In the genomic region with DNA sequence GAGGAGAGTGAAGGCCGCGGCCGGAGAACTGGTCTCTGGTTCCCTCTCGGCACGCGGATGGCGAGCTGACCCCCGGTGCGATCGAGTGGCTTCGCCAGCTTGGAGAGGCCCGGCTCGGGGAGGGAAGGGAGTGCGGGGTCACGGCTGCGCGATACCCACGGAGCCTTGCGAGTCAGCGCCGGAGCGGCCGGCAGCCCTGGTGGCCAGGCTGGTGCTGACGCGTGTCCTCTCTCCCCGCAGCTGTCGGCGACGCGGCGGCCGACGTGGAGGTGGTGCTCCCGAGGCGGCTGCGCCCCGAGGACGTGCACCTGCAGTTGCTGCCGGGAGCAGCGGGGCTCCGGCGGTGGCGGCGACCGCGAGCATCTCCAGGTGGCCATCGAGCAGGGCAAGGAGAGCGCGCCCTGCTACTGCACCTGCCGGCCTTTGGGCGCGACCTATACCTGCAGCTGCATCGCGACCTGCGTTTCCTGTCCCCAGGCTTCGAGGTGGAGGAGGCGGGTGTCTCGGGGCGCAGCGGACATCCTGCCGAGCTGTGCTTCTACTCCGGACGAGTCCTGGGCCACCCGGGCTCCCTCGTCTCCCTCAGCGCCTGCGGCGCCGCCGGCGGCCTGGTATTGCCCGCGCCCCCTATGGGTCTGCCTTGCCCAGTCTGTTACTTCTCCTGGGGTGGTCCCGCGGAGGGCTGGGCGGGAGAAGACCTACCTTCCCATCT, we compare ENCODE assay signal across 8 mouse cellular contexts. TPM values are rescaled to one million over a fixed set of nuclear protein-coding genes. Genes with fewer than 3 reads are reported as not detected.
DNase-seq lines count a peak whose midpoint lies in the region; ATAC-seq and TF ChIP-seq lines count a peak whose summit lies in the region.

No protein-coding gene starts in this region.

- WGBS in heart, embryonic 15.5 days: under 1% methylated on average over 76 of the region's 76 CpGs
- WGBS in lung, embryonic 15.5 days: under 1% methylated on average over 67 of the region's 76 CpGs
- under 1% methylated on average over 76 of the region's 76 CpGs for WGBS in olfactory bulb, adult 2 months

- H3K4me2 ChIP-seq in heart, embryonic 15.5 days: peak overlapping the region; percentile 99
- H3K4me2 ChIP-seq in lung, embryonic 15.5 days: peak overlapping the region; percentile 100

- H3K4me1 ChIP-seq in heart, embryonic 15.5 days (replicated peaks): peaks cover 26% of the 10 kb centered on the region
- H3K4me1 ChIP-seq in lung, embryonic 15.5 days: peaks cover 33% of the 10 kb centered on the region
- peaks cover 13% of the 10 kb centered on the region for H3K4me1 ChIP-seq in olfactory bulb, adult 2 months (ENCODE audit: control insufficient read depth, insufficient read depth, low read length)

- H3K9ac ChIP-seq in heart, embryonic 15.5 days: peak overlapping the region; percentile 70
- peak overlapping the region; percentile 58 for H3K9ac ChIP-seq in lung, embryonic 15.5 days

- 0 out of 2 replicates have a peak, but pooled peaks cover 6% of the 10 kb centered on the region for H3K27me3 ChIP-seq in heart, embryonic 15.5 days
- H3K27me3 ChIP-seq in lung, embryonic 15.5 days: no peaks in the 10 kb centered on the region

- peak overlapping the region; percentile 63 for H3K27ac ChIP-seq in heart, embryonic 15.5 days
- H3K27ac ChIP-seq in lung, embryonic 15.5 days: peak overlapping the region; percentile 67
- no peak overlapping the region for H3K27ac ChIP-seq in olfactory bulb, adult 2 months (ENCODE audit: insufficient read depth, low read depth, low read length)

- no peaks in the 10 kb centered on the region for H3K9me3 ChIP-seq in heart, embryonic 15.5 days (replicated peaks)
- no peaks in the 10 kb centered on the region for H3K9me3 ChIP-seq in lung, embryonic 15.5 days

- H3K4me3 ChIP-seq in heart, embryonic 15.5 days: peak overlapping the region; percentile 74
- peak overlapping the region; percentile 68 for H3K4me3 ChIP-seq in lung, embryonic 15.5 days
- H3K4me3 ChIP-seq in olfactory bulb, adult 2 months (ENCODE audit: insufficient read depth, low read depth, low read length): peak overlapping the region; percentile 54

- peak; percentile 37; the same call in 1 of the 2 replicates for TF ChIP-seq CTCF in olfactory bulb, adult 2 months (IDR thresholded peaks at IDR 0.05; ENCODE audit: insufficient read depth, low read depth, low read length)

- no peak for TF ChIP-seq POLR2A in olfactory bulb, adult 2 months (IDR thresholded peaks at IDR 0.05; ENCODE audit: insufficient read depth, low read depth, low read length)

- no peaks in the 10 kb centered on the region for H3K36me3 ChIP-seq in heart, embryonic 15.5 days
- H3K36me3 ChIP-seq in lung, embryonic 15.5 days: no peaks in the 10 kb centered on the region

- peak; percentile 35 for ATAC-seq in heart, embryonic 15.5 days (replicated peaks; ENCODE audit: insufficient number of reproducible peaks, insufficient read depth, low FRiP score, low read depth)
- ATAC-seq in lung, embryonic 15.5 days (ENCODE audit: borderline replicate concordance, extremely low read depth, low FRiP score, low TSS enrichment): peak; percentile 9; the same call in 1 of the 2 replicates

- peak; percentile 48 for DNase-seq in ovary, postnatal 36 days (ENCODE audit: low spot score)
- no peak for DNase-seq in ovary, adult 18-20 months (ENCODE audit: low spot score)
- DNase-seq in embryo, embryonic 10 days (ENCODE audit: low spot score): peak; percentile 52
- peak; percentile 53 for DNase-seq in kidney, postnatal 14 days
- DNase-seq in thymus, postnatal 4 days: peak; percentile 86

RNA-seq across cellular contexts. Expression of gene Adamts17, which starts 0.6 kb away (rescaled TPM):
- polyA plus RNA-seq in heart, embryonic 15.5 days (2015; fragmentation: Nextera tagmentation; extraction: Ambion mirVana): 5.1 and 7.2 TPM in 2 replicates
- polyA plus RNA-seq in lung, embryonic 15.5 days (2015; fragmentation: Nextera tagmentation; extraction: Ambion mirVana): 10.0 and 13.2 TPM in 2 replicates
- polyA plus RNA-seq in olfactory bulb, adult 2 months (2012; ENCODE audit: insufficient read depth, insufficient read length, low replicate concordance, missing spikeins): not detected in 2 replicates
